Mouse (Mus musculus) liver, adult 2 months (tissue): ENCODE results near the gene Selp. TPM values are rescaled to one million over a fixed set of nuclear protein-coding genes. Genes with fewer than 3 reads are reported as not detected.

Experiments
- DNase-seq: peaks from one replicate; pipeline ENCODE4 v3.0.0-alpha.2; 2011; ENCODE audit warnings: low read depth, low spot score; ENCODE audit errors: extremely low read depth
- H3K27ac ChIP-seq: fragments of 200-500 bp; replicated peaks from 2 replicates; pipeline ENCODE4 v1.5.1; 2012; ENCODE audit warnings: low read depth, mild to moderate bottlenecking, control low read depth, inconsistent platforms, low read length; ENCODE audit not compliant: insufficient read depth
- H3K27me3 ChIP-seq: fragments of 200-500 bp; 2 replicates; pipeline ENCODE4 v1.6.1; 2012; ENCODE audit warnings: mild to moderate bottlenecking, moderate library complexity, low read length, inconsistent platforms; ENCODE audit not compliant: control insufficient read depth, insufficient read depth
- H3K36me3 ChIP-seq: fragments of 200-500 bp; 2 replicates; pipeline ENCODE4 v1.6.1; 2012; ENCODE audit warnings: low read length, inconsistent platforms; ENCODE audit not compliant: control insufficient read depth, insufficient read depth
- H3K4me1 ChIP-seq: fragments of 200-500 bp; 2 replicates; pipeline ENCODE4 v1.6.1; 2011; ENCODE audit warnings: low read length; ENCODE audit not compliant: control insufficient read depth, insufficient read depth
- H3K4me3 ChIP-seq: fragments of 200-500 bp; 2 replicates; pipeline ENCODE4 v1.5.1; 2011; ENCODE audit warnings: low read depth, mild to moderate bottlenecking, control low read depth, low read length, moderate library complexity; ENCODE audit not compliant: insufficient read depth
- H3K79me2 ChIP-seq: fragments of 200-500 bp; 2 replicates; pipeline ENCODE4 v1.6.1; 2012; ENCODE audit warnings: inconsistent platforms, mild to moderate bottlenecking, low read length, moderate library complexity; ENCODE audit not compliant: control insufficient read depth, insufficient read depth
- H3K9ac ChIP-seq: fragments of 200-500 bp; 2 replicates; pipeline ENCODE4 v1.6.1; 2012; ENCODE audit warnings: low read depth, mild to moderate bottlenecking, control low read depth, inconsistent platforms, low read length
- CTCF ChIP-seq: fragments of 200-500 bp; IDR thresholded peaks from 2 replicates; pipeline ENCODE4 v1.5.1; 2011; ENCODE audit warnings: low read depth, low read length, control low read depth
- POLR2A ChIP-seq: fragments of 200-500 bp; IDR thresholded peaks from 2 replicates; pipeline ENCODE4 v1.6.1; 2011; ENCODE audit warnings: low read length, control low read depth; ENCODE audit not compliant: insufficient read depth; ENCODE audit errors: extremely low read depth
- WGBS: fragments of 180-500 bp; shearing (Covaris S2); methylation state at CpG from one replicate; pipeline ENCODE4 v1.1.7; 2018; 5-methylcytosine and 5-hydroxymethylcytosine counted together
- polyA plus RNA-seq: library from polyadenylated mRNA; depleted of rRNA; stranded (reverse); fragments of >200 nt; gene quantifications from 2 replicates; pipeline ENCODE4 v1.2.3, GENCODE M21; 2012
- total RNA-seq: library from RNA; depleted of rRNA; stranded (reverse); fragments of >200 nt; gene quantifications from 2 replicates; pipeline ENCODE4 v1.2.3, GENCODE M21; 2014

The Selp gene
- total and polyA plus RNA-seq, 2 experiments: 0.40 to 0.65 TPM

GRCm38 (mm10) chr1:164135360-164135759 lies 20.3 kb downstream of the Selp start:
- TF ChIP-seq CTCF: no peak
- TF ChIP-seq POLR2A: no peak
- 40% methylated on average over 5 of the region's 5 CpGs for WGBS

GRCm38 (mm10) chr1:164135960-164136359 lies 20.9 kb downstream of the Selp start:
- no peak overlapping the region for H3K4me3 ChIP-seq
- WGBS: 76% methylated on average over 11 of the region's 11 CpGs
- DNase-seq: no peak
- no peaks in the 10 kb centered on the region for H3K79me2 ChIP-seq
- TF ChIP-seq POLR2A (no peak), CTCF (no peak)
- no peak overlapping the region for H3K9ac ChIP-seq
- H3K27ac ChIP-seq: no peak overlapping the region
- no peaks in the 10 kb centered on the region for H3K27me3 ChIP-seq
- no peaks in the 10 kb centered on the region for H3K4me1 ChIP-seq
- H3K36me3 ChIP-seq: no peaks in the 10 kb centered on the region

More at GRCm38 (mm10) chr1:164135360-164135759, 20.3 kb downstream of the Selp start:
- no peak for DNase-seq
- no peaks in the 10 kb centered on the region for H3K36me3 ChIP-seq
- no peak overlapping the region for H3K4me3 ChIP-seq
- no peaks in the 10 kb centered on the region for H3K4me1 ChIP-seq
- H3K27me3 ChIP-seq: no peaks in the 10 kb centered on the region
- H3K9ac ChIP-seq: no peak overlapping the region
- no peak overlapping the region for H3K27ac ChIP-seq
- no peaks in the 10 kb centered on the region for H3K79me2 ChIP-seq

- no peaks in the 10 kb centered on the region for H3K4me1 ChIP-seq
- no peak for DNase-seq
- no peaks in the 10 kb centered on the region for H3K36me3 ChIP-seq
- no peaks in the 10 kb centered on the region for H3K79me2 ChIP-seq
- 76% methylated on average over 6 of the region's 6 CpGs for WGBS
- no peak overlapping the region for H3K4me3 ChIP-seq
- no peak overlapping the region for H3K27ac ChIP-seq
- H3K9ac ChIP-seq: no peak overlapping the region
- TF ChIP-seq CTCF (no peak), POLR2A (no peak)
- no peaks in the 10 kb centered on the region for H3K27me3 ChIP-seq
These were observed 21.6 kb downstream of the Selp start for GRCm38 (mm10) chr1:164136636-164137035.

- Histone ChIP-seq H3K4me1 (no peaks in the 10 kb centered on the region), H3K36me3 (no peaks in the 10 kb centered on the region), H3K79me2 (no peaks in the 10 kb centered on the region), H3K9ac (no peak overlapping the region), H3K27me3 (no peaks in the 10 kb centered on the region), H3K4me3 (no peak overlapping the region), H3K27ac (no peak overlapping the region)
- 3% methylated on average over 5 of the region's 5 CpGs for WGBS
- peak; percentile 57 for DNase-seq
- TF ChIP-seq CTCF: peak; percentile 93
- no peak for TF ChIP-seq POLR2A
These were observed 23.5 kb downstream of the Selp start for GRCm38 (mm10) chr1:164138365-164139130.

- TF ChIP-seq CTCF (no peak), POLR2A (no peak)
- 72% methylated on average over 4 of the region's 4 CpGs for WGBS
- no peak overlapping the region for H3K9ac ChIP-seq
- no peaks in the 10 kb centered on the region for H3K36me3 ChIP-seq
- no peaks in the 10 kb centered on the region for H3K27me3 ChIP-seq
- H3K4me1 ChIP-seq: no peaks in the 10 kb centered on the region
- H3K4me3 ChIP-seq: no peak overlapping the region
- no peak overlapping the region for H3K27ac ChIP-seq
- no peaks in the 10 kb centered on the region for H3K79me2 ChIP-seq
- DNase-seq: no peak
These were observed 24.4 kb downstream of the Selp start for GRCm38 (mm10) chr1:164139464-164139863.

- 94% methylated on average over 7 of the region's 7 CpGs for WGBS
- Histone ChIP-seq H3K4me3 (peak overlapping the region; percentile 39), H3K27ac (peak overlapping the region; percentile 86), H3K4me1 (peaks cover 4% of the 10 kb centered on the region; the same call in 1 of the 2 replicates), H3K9ac (0 out of 2 replicates have a peak overlapping the region, but pooled peaks have one; percentile 53), H3K79me2 (peaks cover 2% of the 10 kb centered on the region; the same call in 1 of the 2 replicates), H3K36me3 (peaks cover 4% of the 10 kb centered on the region; the same call in 1 of the 2 replicates), H3K27me3 (no peaks in the 10 kb centered on the region)
- TF ChIP-seq POLR2A (0 out of 2 replicates have a peak, but pooled peaks have one; percentile 20), CTCF (no peak)
- DNase-seq: no peak
These were observed 34.0 kb downstream of the Selp start for GRCm38 (mm10) chr1:164149083-164149482.
